Mouse (Mus musculus) MEL (cell line): ENCODE data around the gene Ccdc127. TPM values are rescaled to one million over a fixed set of nuclear protein-coding genes. Genes with fewer than 3 reads are reported as not detected.

Source experiments
- DNase-seq: peaks from one replicate; pipeline ENCODE4 v3.0.0; 2011; ENCODE audit warnings: low read depth, low spot score
- H3K27ac ChIP-seq: 2 replicates; pipeline ENCODE4 v1.5.1; 2012; ENCODE audit warnings: low read depth, mild to moderate bottlenecking, control low read depth, low read length, moderate library complexity; ENCODE audit not compliant: control insufficient read depth
- H3K27me3 ChIP-seq, 2 experiments: fragments of 150-350 bp in 1 of 2; sonication (generic) in 1 of 2; 2 replicates each; pipeline ENCODE4 v1.6.1; 2012; ENCODE audit warnings: low read length in 2 of 2, mild to moderate bottlenecking in 2 of 2, improper control_type of control experiment in 1 of 2, moderate library complexity in 1 of 2; ENCODE audit not compliant: insufficient read depth in 2 of 2, control insufficient read depth in 1 of 2
- H3K36me3 ChIP-seq, 2 experiments: 2 replicates each; pipeline ENCODE4 v1.6.1; 2012 to 2014; ENCODE audit warnings: low read length in 2 of 2, improper control_type of control experiment in 1 of 2, inconsistent platforms in 1 of 2, mild to moderate bottlenecking in 1 of 2; ENCODE audit not compliant: insufficient read depth in 2 of 2, control insufficient read depth in 1 of 2
- H3K4me1 ChIP-seq, 2 experiments: fragments of 150-350 bp in 1 of 2; sonication (generic) in 1 of 2; 2 replicates each; pipeline ENCODE4 v1.6.1; 2012; ENCODE audit warnings: low read length in 2 of 2, improper control_type of control experiment in 1 of 2, mild to moderate bottlenecking in 1 of 2; ENCODE audit not compliant: insufficient read depth in 2 of 2, control insufficient read depth in 1 of 2
- H3K4me3 ChIP-seq, 2 experiments: fragments of 150-350 bp in 1 of 2; sonication (generic) in 1 of 2; 2 replicates each; pipeline ENCODE4 v1.5.1; 2012; ENCODE audit warnings: low read depth in 2 of 2, low read length in 2 of 2, mild to moderate bottlenecking in 2 of 2, moderate library complexity in 2 of 2, control low read depth in 1 of 2, improper control_type of control experiment in 1 of 2; ENCODE audit not compliant: control insufficient read depth in 1 of 2, insufficient read depth in 1 of 2
- H3K79me2 ChIP-seq: 2 replicates; pipeline ENCODE4 v1.6.1; 2012; ENCODE audit warnings: mild to moderate bottlenecking, low read length, moderate library complexity; ENCODE audit not compliant: control insufficient read depth, poor library complexity, insufficient read depth
- H3K9ac ChIP-seq: 2 replicates; pipeline ENCODE4 v1.6.1; 2012; ENCODE audit warnings: low read depth, mild to moderate bottlenecking, control low read depth, low read length, moderate library complexity; ENCODE audit not compliant: control insufficient read depth, poor library complexity, severe bottlenecking
- H3K9me3 ChIP-seq: fragments of 150-350 bp; sonication (generic); replicated peaks from 2 replicates; pipeline ENCODE4 v1.6.1; 2012; ENCODE audit warnings: mild to moderate bottlenecking, low read length, improper control_type of control experiment, moderate library complexity; ENCODE audit not compliant: insufficient read depth
- BHLHE40 ChIP-seq: IDR thresholded peaks from 2 replicates; pipeline ENCODE4 v1.6.1; 2012; ENCODE audit warnings: low read depth, mild to moderate bottlenecking, inconsistent platforms, low read length, improper control_type of control experiment, borderline replicate concordance
- EP300 ChIP-seq, 2 experiments: IDR thresholded peaks; 2 replicates each; pipeline ENCODE4 v1.6.1; 2011; ENCODE audit warnings: improper control_type of control experiment in 2 of 2, low read length in 2 of 2, low read depth in 1 of 2, mild to moderate bottlenecking in 1 of 2
- HCFC1 ChIP-seq: IDR thresholded peaks from 2 replicates; pipeline ENCODE4 v1.6.1; 2012; ENCODE audit warnings: low read depth, mild to moderate bottlenecking, inconsistent platforms, low read length, improper control_type of control experiment, moderate library complexity
- KAT2A ChIP-seq: conservative IDR thresholded peaks from 2 replicates; pipeline ENCODE4 v1.6.1; 2012; ENCODE audit warnings: low read depth, low read length, improper control_type of control experiment, inconsistent platforms
- MAX ChIP-seq: IDR thresholded peaks from 2 replicates; pipeline ENCODE4 v1.6.1; 2011; ENCODE audit warnings: low read length, improper control_type of control experiment
- MXI1 ChIP-seq: IDR thresholded peaks from 2 replicates; pipeline ENCODE4 v1.6.1; 2011; ENCODE audit warnings: mild to moderate bottlenecking, low read depth, low read length, improper control_type of control experiment
- MYB ChIP-seq: IDR thresholded peaks from 2 replicates; pipeline ENCODE4 v1.6.1; 2011; ENCODE audit warnings: mild to moderate bottlenecking, low read depth, low read length, improper control_type of control experiment
- MYC ChIP-seq: IDR thresholded peaks from 2 replicates; pipeline ENCODE4 v1.6.1; 2011; ENCODE audit warnings: low read depth, mild to moderate bottlenecking, low read length, improper control_type of control experiment, moderate library complexity
- NELFE ChIP-seq: IDR thresholded peaks from 2 replicates; pipeline ENCODE4 v1.6.1; 2011; ENCODE audit warnings: low read depth, low read length, improper control_type of control experiment
- NRF1 ChIP-seq: IDR thresholded peaks from 2 replicates; pipeline ENCODE4 v1.6.1; 2014; ENCODE audit warnings: low read depth, mild to moderate bottlenecking, inconsistent platforms, low read length, improper control_type of control experiment, moderate library complexity; ENCODE audit not compliant: poor library complexity, insufficient read depth, severe bottlenecking
- POLR2A ChIP-seq, 2 experiments: IDR thresholded peaks; 2 replicates each; pipeline ENCODE4 v1.6.1; 2011 to 2012; ENCODE audit warnings: low read length in 2 of 2, mild to moderate bottlenecking in 2 of 2, control low read depth in 1 of 2, improper control_type of control experiment in 1 of 2, low read depth in 1 of 2, moderate library complexity in 1 of 2; ENCODE audit not compliant: control insufficient read depth in 1 of 2, insufficient read depth in 1 of 2, poor library complexity in 1 of 2
- POLR2AphosphoS2 ChIP-seq: IDR thresholded peaks from 2 replicates; pipeline ENCODE4 v1.6.1; 2011; ENCODE audit warnings: low read length, improper control_type of control experiment
- RCOR1 ChIP-seq: IDR thresholded peaks from 2 replicates; pipeline ENCODE4 v1.6.1; 2012; ENCODE audit warnings: low read depth, mild to moderate bottlenecking, inconsistent platforms, low read length, improper control_type of control experiment
- SIN3A ChIP-seq: IDR thresholded peaks from 2 replicates; pipeline ENCODE4 v1.6.1; 2012; ENCODE audit warnings: low read length, improper control_type of control experiment, inconsistent platforms
- TAL1 ChIP-seq: IDR thresholded peaks from 2 replicates; pipeline ENCODE4 v1.6.1; 2012; ENCODE audit warnings: mild to moderate bottlenecking, inconsistent platforms, low read length, moderate library complexity, mixed read lengths
- TBP ChIP-seq: IDR thresholded peaks from 2 replicates; pipeline ENCODE4 v1.8.0; 2011; ENCODE audit warnings: low read depth, low read length, improper control_type of control experiment
- TCF12 ChIP-seq: IDR thresholded peaks from 2 replicates; pipeline ENCODE4 v1.6.1; 2014; ENCODE audit warnings: low read depth, mild to moderate bottlenecking, inconsistent platforms, low read length, improper control_type of control experiment, moderate library complexity
- USF2 ChIP-seq, 2 experiments: IDR thresholded peaks; 2 replicates each; pipeline ENCODE4 v1.6.1; 2011 to 2012; ENCODE audit warnings: improper control_type of control experiment in 2 of 2, low read length in 2 of 2, borderline replicate concordance in 1 of 2, inconsistent platforms in 1 of 2, low read depth in 1 of 2, mild to moderate bottlenecking in 1 of 2; ENCODE audit not compliant: insufficient read depth in 1 of 2
- ZKSCAN1 ChIP-seq: IDR thresholded peaks from 2 replicates; pipeline ENCODE4 v1.6.1; 2012; ENCODE audit warnings: low read depth, mild to moderate bottlenecking, inconsistent platforms, low read length, improper control_type of control experiment, moderate library complexity
- ZMIZ1 ChIP-seq: IDR thresholded peaks from 2 replicates; pipeline ENCODE4 v1.6.1; 2012; ENCODE audit warnings: low read depth, mild to moderate bottlenecking, inconsistent platforms, low read length, improper control_type of control experiment, moderate library complexity
- ZNF384 ChIP-seq: IDR thresholded peaks from 2 replicates; pipeline ENCODE4 v1.6.1; 2012; ENCODE audit warnings: low read depth, mild to moderate bottlenecking, inconsistent platforms, low read length, improper control_type of control experiment
- polyA plus RNA-seq, 2 experiments: library from polyadenylated mRNA; stranded (reverse) in 1 of 2; unstranded in 1 of 2; fragments of >175 nt in 1 of 2; fragments of >200 nt in 1 of 2; gene quantifications; 2 replicates each; pipeline versions ENCODE4 v1.2.1 to v1.2.4; 2012; ENCODE audit warnings: low replicate concordance in 2 of 2, low read depth in 1 of 2; ENCODE audit not compliant: insufficient read length in 2 of 2, insufficient read depth in 1 of 2, missing spikeins in 1 of 2
- total RNA-seq: library from RNA; depleted of rRNA; stranded (reverse); fragments of 300-350 nt; gene quantifications from 2 replicates; pipeline ENCODE4 v1.2.3, GENCODE M21; 2012; rRNA removed

The Ccdc127 gene
- total RNA-seq = 28.7 and 33.6 TPM in 2 replicates
- polyA plus RNA-seq = 10 to 100 TPM in 1 of 2 experiments, not detected in 1; 30.2 TPM

GRCm38 (mm10) chr13:74349566-74350434 lies at the start of gene Ccdc127, which contains the start of gene Sdha:
Gene Ccdc127, plus strand, starts transcription at chr13:74350309.
Gene Sdha, minus strand, starts transcription at chr13:74350280.
- H3K27me3 ChIP-seq = no peaks in the 10 kb centered on the region
- H3K36me3 ChIP-seq = peaks cover 6 to 27% of the 10 kb centered on the region in 2 experiments
- peak within 1 kb of the TSS; percentile 69 to 97 for H3K4me3 ChIP-seq
- no peaks in the 10 kb centered on the region for H3K9me3 ChIP-seq
- TF ChIP-seq TAL1 (no peak), TBP (peak; percentile 60; the same call in 1 of the 2 replicates), ZMIZ1 (peak; percentile 57; the same call in 1 of the 2 replicates), TCF12 (peak; percentile 48; the same call in 1 of the 2 replicates), USF2 (IDR thresholded peaks at IDR 0.05; ENCODE audit: borderline replicate concordance in 1 of 2, insufficient read depth in 1 of 2, low read depth in 1 of 2, low read length in 2 of 2) (no peak), KAT2A (no peak; the same call in 1 of the 2 replicates), HCFC1 (peak; percentile 80), SIN3A (peak; percentile 62; the same call in 1 of the 2 replicates), MYB (no peak), POLR2AphosphoS2 (peak; percentile 62; the same call in 1 of the 2 replicates), NRF1 (peak; percentile 98), ZKSCAN1 (no peak), RCOR1 (no peak), MXI1 (peak; percentile 74), MAX (no peak), EP300 (IDR thresholded peaks at IDR 0.05; ENCODE audit: low read depth in 1 of 2, low read length in 2 of 2) (no peak), POLR2A (IDR thresholded peaks at IDR 0.05; ENCODE audit: control insufficient read depth in 1 of 2, insufficient read depth in 1 of 2, low read depth in 1 of 2, low read length in 2 of 2, poor library complexity in 1 of 2) (peak; percentile 81 to 94), BHLHE40 (peak; percentile 61; the same call in 1 of the 2 replicates), ZNF384 (no peak), NELFE (peak; percentile 93), MYC (0 out of 2 replicates have a peak, but pooled peaks have one; percentile 34)
- H3K9ac ChIP-seq = peak within 1 kb of the TSS; percentile 98
- H3K27ac ChIP-seq = peak within 1 kb of the TSS; percentile 83
- H3K4me1 ChIP-seq = peaks cover 3 to 11% of the 10 kb centered on the region in 2 experiments; a peak in 3 of 4 replicates
- DNase-seq = peak; percentile 97
- H3K79me2 ChIP-seq = peaks cover 46% of the 10 kb centered on the region
